Mouse (Mus musculus): ENCODE measurements at regions not wholly inside any gene's neighbourhood (a gene's known extent, or its start where the extent isn't known, plus 50 kb on each side); places are given as distances from the start of the nearest gene placed in this dataset.

DNA sequence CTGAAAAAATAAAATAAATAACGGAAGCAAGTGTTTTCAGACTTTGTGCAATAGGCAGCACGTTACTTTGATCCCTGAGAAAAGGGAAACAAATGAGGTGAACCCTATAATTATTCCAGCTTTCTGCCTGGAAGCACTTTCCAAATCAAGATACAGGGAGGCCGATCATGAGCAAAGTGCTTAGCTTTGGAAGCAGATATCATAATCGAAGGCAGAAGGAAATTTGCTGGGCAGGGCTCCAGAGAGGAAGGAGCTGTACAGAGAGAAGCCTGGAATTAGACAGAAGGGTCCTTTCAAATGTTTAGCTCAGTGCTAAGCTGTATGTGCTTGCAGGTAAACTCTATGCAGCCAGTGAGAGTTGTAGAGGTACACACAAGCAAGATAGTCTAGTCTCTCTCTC, 948.9 kb downstream of the Bcl11a start:
- Histone ChIP-seq H3K4me3 (ENCODE audit: extremely low read depth, insufficient read depth, insufficient read length) (no peak overlapping the region), H3K27me3 (ENCODE audit: control insufficient read depth, insufficient read depth, low read length) (no peaks in the 10 kb centered on the region), H3K36me3 (ENCODE audit: control insufficient read depth, insufficient read depth, low read length) (no peaks in the 10 kb centered on the region), H3K4me1 (ENCODE audit: control insufficient read depth, insufficient read depth, insufficient read length) (no peaks in the 10 kb centered on the region), H3K27ac (ENCODE audit: insufficient read depth, low read length) (no peak overlapping the region)
- TF ChIP-seq CTCF (IDR thresholded peaks at IDR 0.05; ENCODE audit: extremely low read depth, insufficient read depth, insufficient read length, insufficient replicate concordance), result no peak
- TF ChIP-seq POLR2A (IDR thresholded peaks at IDR 0.05; ENCODE audit: low read depth, low read length), result no peak
- WGBS, result 78% methylated on average over 4 of the region's 4 CpGs
- DNase-seq (ENCODE audit: low read depth in 1 of 2, low spot score in 2 of 2), result no peak

GRCm38 (mm10) chr11:25040983-25041382, 963.1 kb downstream of the Bcl11a start:
- Histone ChIP-seq H3K4me1 (ENCODE audit: control insufficient read depth, insufficient read depth, insufficient read length) (peaks cover 27% of the 10 kb centered on the region), H3K27ac (ENCODE audit: insufficient read depth, low read length) (no peak overlapping the region), H3K4me3 (ENCODE audit: extremely low read depth, insufficient read depth, insufficient read length) (no peak overlapping the region), H3K27me3 (ENCODE audit: control insufficient read depth, insufficient read depth, low read length) (no peaks in the 10 kb centered on the region), H3K36me3 (ENCODE audit: control insufficient read depth, insufficient read depth, low read length) (no peaks in the 10 kb centered on the region)
- 78% methylated on average over 4 of the region's 4 CpGs for WGBS
- TF ChIP-seq CTCF (IDR thresholded peaks at IDR 0.05; ENCODE audit: extremely low read depth, insufficient read depth, insufficient read length, insufficient replicate concordance), result no peak
- TF ChIP-seq POLR2A (IDR thresholded peaks at IDR 0.05; ENCODE audit: low read depth, low read length), result no peak
- DNase-seq (ENCODE audit: low read depth in 1 of 2, low spot score in 2 of 2), result no peak

- no peaks in the 10 kb centered on the region for H3K36me3 ChIP-seq (ENCODE audit: control insufficient read depth, insufficient read depth, low read length)
- 90% methylated on average over 3 of the region's 3 CpGs for WGBS
- no peak for TF ChIP-seq CTCF (IDR thresholded peaks at IDR 0.05; ENCODE audit: extremely low read depth, insufficient read depth, insufficient read length, insufficient replicate concordance)
- TF ChIP-seq POLR2A (IDR thresholded peaks at IDR 0.05; ENCODE audit: low read depth, low read length), result no peak
- no peak overlapping the region for H3K27ac ChIP-seq (ENCODE audit: insufficient read depth, low read length)
- no peak overlapping the region for H3K4me3 ChIP-seq (ENCODE audit: extremely low read depth, insufficient read depth, insufficient read length)
- DNase-seq (ENCODE audit: low read depth in 1 of 2, low spot score in 2 of 2), result no peak
- H3K4me1 ChIP-seq (ENCODE audit: control insufficient read depth, insufficient read depth, insufficient read length), result peaks cover 27% of the 10 kb centered on the region
- H3K27me3 ChIP-seq (ENCODE audit: control insufficient read depth, insufficient read depth, low read length), result no peaks in the 10 kb centered on the region
Observed at GRCm38 (mm10) chr11:25042763-25043162, 964.9 kb downstream of the Bcl11a start.

- 89% methylated on average over 3 of the region's 3 CpGs for WGBS
- TF ChIP-seq POLR2A (IDR thresholded peaks at IDR 0.05; ENCODE audit: low read depth, low read length) (no peak), CTCF (IDR thresholded peaks at IDR 0.05; ENCODE audit: extremely low read depth, insufficient read depth, insufficient read length, insufficient replicate concordance) (no peak)
Observed at GRCm38 (mm10) chr11:25045339-25045738, 967.5 kb downstream of the Bcl11a start.

DNA sequence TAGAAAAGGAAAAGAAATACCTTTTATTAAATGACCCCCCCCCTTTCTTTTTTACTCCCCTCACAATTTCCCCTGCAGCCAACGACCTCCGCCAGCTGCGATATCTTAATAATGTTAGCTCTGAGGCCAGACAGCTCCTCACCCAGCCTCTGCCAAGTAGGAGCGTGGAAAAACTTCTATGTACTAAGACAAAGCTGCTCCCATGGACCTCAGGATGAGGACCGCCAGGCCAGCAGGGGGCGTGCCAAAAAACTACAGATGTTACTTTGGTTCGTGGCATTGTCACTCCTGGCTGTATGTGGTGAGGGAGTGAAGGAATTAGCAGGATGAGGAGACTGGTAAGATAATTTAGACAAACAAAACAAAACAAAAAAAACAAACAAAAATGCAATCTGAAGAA, 968.1 kb downstream of the Bcl11a start:
- no peak overlapping the region for H3K4me3 ChIP-seq (ENCODE audit: extremely low read depth, insufficient read depth, insufficient read length)
- H3K27ac ChIP-seq (ENCODE audit: insufficient read depth, low read length), result no peak overlapping the region
- peaks cover 21% of the 10 kb centered on the region for H3K4me1 ChIP-seq (ENCODE audit: control insufficient read depth, insufficient read depth, insufficient read length)
- WGBS, result 89% methylated on average over 7 of the region's 7 CpGs
- DNase-seq (ENCODE audit: low read depth in 1 of 2, low spot score in 2 of 2), result no peak
- TF ChIP-seq CTCF (IDR thresholded peaks at IDR 0.05; ENCODE audit: extremely low read depth, insufficient read depth, insufficient read length, insufficient replicate concordance) (no peak), POLR2A (IDR thresholded peaks at IDR 0.05; ENCODE audit: low read depth, low read length) (no peak)
- no peaks in the 10 kb centered on the region for H3K36me3 ChIP-seq (ENCODE audit: control insufficient read depth, insufficient read depth, low read length)
- H3K27me3 ChIP-seq (ENCODE audit: control insufficient read depth, insufficient read depth, low read length), result no peaks in the 10 kb centered on the region

More at GRCm38 (mm10) chr11:25045339-25045738, 967.5 kb downstream of the Bcl11a start:
- peaks cover 26% of the 10 kb centered on the region for H3K4me1 ChIP-seq (ENCODE audit: control insufficient read depth, insufficient read depth, insufficient read length)
- no peaks in the 10 kb centered on the region for H3K36me3 ChIP-seq (ENCODE audit: control insufficient read depth, insufficient read depth, low read length)
- no peak overlapping the region for H3K27ac ChIP-seq (ENCODE audit: insufficient read depth, low read length)
- DNase-seq (ENCODE audit: low read depth in 1 of 2, low spot score in 2 of 2), result no peak
- H3K27me3 ChIP-seq (ENCODE audit: control insufficient read depth, insufficient read depth, low read length), result no peaks in the 10 kb centered on the region
- no peak overlapping the region for H3K4me3 ChIP-seq (ENCODE audit: extremely low read depth, insufficient read depth, insufficient read length)

- no peak overlapping the region for H3K27ac ChIP-seq (ENCODE audit: insufficient read depth, low read length)
- H3K4me1 ChIP-seq (ENCODE audit: control insufficient read depth, insufficient read depth, insufficient read length), result no peaks in the 10 kb centered on the region
- TF ChIP-seq POLR2A (IDR thresholded peaks at IDR 0.05; ENCODE audit: low read depth, low read length) (no peak), CTCF (IDR thresholded peaks at IDR 0.05; ENCODE audit: extremely low read depth, insufficient read depth, insufficient read length, insufficient replicate concordance) (no peak)
- no peaks in the 10 kb centered on the region for H3K27me3 ChIP-seq (ENCODE audit: control insufficient read depth, insufficient read depth, low read length)
- no peak overlapping the region for H3K4me3 ChIP-seq (ENCODE audit: extremely low read depth, insufficient read depth, insufficient read length)
- DNase-seq (ENCODE audit: low read depth in 1 of 2, low spot score in 2 of 2), result no peak
- WGBS, result 64% methylated on average over 2 of the region's 2 CpGs
- no peaks in the 10 kb centered on the region for H3K36me3 ChIP-seq (ENCODE audit: control insufficient read depth, insufficient read depth, low read length)
Observed at GRCm38 (mm10) chr11:25055698-25056097, 977.8 kb downstream of the Bcl11a start.

DNA sequence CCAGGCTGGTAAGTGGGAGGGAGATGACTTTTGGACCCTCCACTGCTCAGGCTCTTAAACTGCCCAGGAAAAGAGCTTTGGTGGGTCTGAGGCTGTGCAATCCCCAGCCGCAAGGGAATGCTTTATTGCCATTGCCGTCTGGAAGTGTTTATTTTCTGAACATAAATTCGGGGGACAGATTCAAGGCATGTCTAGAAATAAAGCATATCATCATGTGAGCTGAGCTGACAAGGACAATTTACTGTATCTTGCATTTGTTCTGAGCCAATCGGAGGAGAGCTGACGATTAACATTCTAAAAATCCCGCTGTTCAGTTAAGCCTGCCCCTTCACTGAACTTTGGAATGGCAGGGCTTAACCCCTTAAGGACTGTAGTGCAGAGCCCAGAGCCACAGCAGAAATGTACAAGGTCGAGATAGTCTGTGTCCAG, 979.3 kb downstream of the Bcl11a start:
- Histone ChIP-seq H3K4me1 (ENCODE audit: control insufficient read depth, insufficient read depth, insufficient read length) (no peaks in the 10 kb centered on the region), H3K36me3 (ENCODE audit: control insufficient read depth, insufficient read depth, low read length) (no peaks in the 10 kb centered on the region), H3K27ac (ENCODE audit: insufficient read depth, low read length) (no peak overlapping the region), H3K4me3 (ENCODE audit: extremely low read depth, insufficient read depth, insufficient read length) (no peak overlapping the region), H3K27me3 (ENCODE audit: control insufficient read depth, insufficient read depth, low read length) (no peaks in the 10 kb centered on the region)
- 68% methylated on average over 7 of the region's 7 CpGs for WGBS
- TF ChIP-seq CTCF (IDR thresholded peaks at IDR 0.05; ENCODE audit: extremely low read depth, insufficient read depth, insufficient read length, insufficient replicate concordance), result no peak
- no peak for TF ChIP-seq POLR2A (IDR thresholded peaks at IDR 0.05; ENCODE audit: low read depth, low read length)
- no peak for DNase-seq (ENCODE audit: low read depth in 1 of 2, low spot score in 2 of 2)

Measured in spleen, adult 2 months (tissue).